Mouse (Mus musculus): Measurements from ENCODE around the gene Dkkl1. TPM values are rescaled to one million over a fixed set of nuclear protein-coding genes. Genes with fewer than 3 reads are reported as not detected.

The Dkkl1 gene
- polyA plus RNA-seq, 1 experiment from 2014 or later = 0.97 TPM

- no peak overlapping the region for H3K27ac ChIP-seq
- peaks cover 22% of the 10 kb centered on the region; the same call in 1 of the 2 replicates for H3K27me3 ChIP-seq
- H3K9me3 ChIP-seq (replicated peaks) = no peaks in the 10 kb centered on the region
- no peak overlapping the region for H3K4me3 ChIP-seq (replicated peaks)
- H3K4me2 ChIP-seq = no peak overlapping the region
- H3K9ac ChIP-seq = no peak overlapping the region
- H3K36me3 ChIP-seq = no peaks in the 10 kb centered on the region
- WGBS = 9% methylated on average over 5 of the region's 5 CpGs
- 0 out of 2 replicates have a peak, but pooled peaks have one; percentile 43 for ATAC-seq (replicated peaks; ENCODE audit: low FRiP score)
- H3K4me1 ChIP-seq = peaks cover 8% of the 10 kb centered on the region; the same call in 1 of the 2 replicates
Measured at GRCm38 (mm10) chr7:45198435-45198834, 13.5 kb downstream of the Dkkl1 start.

- 69% methylated on average over 5 of the region's 5 CpGs for WGBS
- H3K4me1 ChIP-seq = peaks cover 16% of the 10 kb centered on the region
Measured at GRCm38 (mm10) chr7:45196994-45197393, 15.0 kb downstream of the Dkkl1 start.

DNA sequence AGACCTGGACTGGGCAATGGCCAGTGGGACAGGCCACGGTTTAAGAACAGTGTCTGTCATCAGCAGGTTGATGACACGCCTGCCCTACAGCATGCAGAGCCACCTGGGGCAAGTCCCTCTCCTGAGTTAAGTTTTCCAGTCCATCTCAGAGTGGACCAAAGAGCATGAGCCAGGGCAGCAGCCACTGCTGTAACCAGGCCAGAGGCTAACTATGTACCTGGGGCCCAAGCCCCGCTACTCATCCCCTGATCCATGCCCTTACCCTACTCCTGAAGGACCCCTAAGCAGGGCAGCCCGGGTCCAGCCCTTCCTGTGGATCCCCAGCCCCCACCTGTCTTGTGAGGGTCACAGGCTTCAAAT, 15.8 kb downstream of the Dkkl1 start:
- no peak overlapping the region for H3K4me2 ChIP-seq
- no peak for ATAC-seq (replicated peaks; ENCODE audit: low FRiP score)
- H3K27ac ChIP-seq = no peak overlapping the region
- H3K36me3 ChIP-seq = no peaks in the 10 kb centered on the region
- peaks cover 26% of the 10 kb centered on the region; the same call in 1 of the 2 replicates for H3K27me3 ChIP-seq
- H3K4me1 ChIP-seq = peaks cover 25% of the 10 kb centered on the region
- no peak overlapping the region for H3K4me3 ChIP-seq (replicated peaks)
- no peak overlapping the region for H3K9ac ChIP-seq
- H3K9me3 ChIP-seq (replicated peaks) = no peaks in the 10 kb centered on the region
- WGBS = 87% methylated on average over 4 of the region's 4 CpGs

More at GRCm38 (mm10) chr7:45196994-45197393, 15.0 kb downstream of the Dkkl1 start:
- Histone ChIP-seq H3K4me2 (no peak overlapping the region), H3K4me3 (replicated peaks) (no peak overlapping the region), H3K9ac (no peak overlapping the region), H3K36me3 (no peaks in the 10 kb centered on the region), H3K9me3 (replicated peaks) (no peaks in the 10 kb centered on the region), H3K27ac (no peak overlapping the region), H3K27me3 (peaks cover 22% of the 10 kb centered on the region; the same call in 1 of the 2 replicates)
- ATAC-seq (replicated peaks; ENCODE audit: low FRiP score) = no peak

- Histone ChIP-seq H3K27me3 (peaks cover 26% of the 10 kb centered on the region; the same call in 1 of the 2 replicates), H3K36me3 (no peaks in the 10 kb centered on the region), H3K27ac (no peak overlapping the region), H3K9ac (no peak overlapping the region), H3K4me1 (peaks cover 29% of the 10 kb centered on the region), H3K4me3 (replicated peaks) (no peak overlapping the region), H3K9me3 (replicated peaks) (no peaks in the 10 kb centered on the region), H3K4me2 (no peak overlapping the region)
- ATAC-seq (replicated peaks; ENCODE audit: low FRiP score) = no peak
- 58% methylated on average over 13 of the region's 13 CpGs for WGBS
Measured at GRCm38 (mm10) chr7:45195341-45196175, 16.4 kb downstream of the Dkkl1 start.

DNA sequence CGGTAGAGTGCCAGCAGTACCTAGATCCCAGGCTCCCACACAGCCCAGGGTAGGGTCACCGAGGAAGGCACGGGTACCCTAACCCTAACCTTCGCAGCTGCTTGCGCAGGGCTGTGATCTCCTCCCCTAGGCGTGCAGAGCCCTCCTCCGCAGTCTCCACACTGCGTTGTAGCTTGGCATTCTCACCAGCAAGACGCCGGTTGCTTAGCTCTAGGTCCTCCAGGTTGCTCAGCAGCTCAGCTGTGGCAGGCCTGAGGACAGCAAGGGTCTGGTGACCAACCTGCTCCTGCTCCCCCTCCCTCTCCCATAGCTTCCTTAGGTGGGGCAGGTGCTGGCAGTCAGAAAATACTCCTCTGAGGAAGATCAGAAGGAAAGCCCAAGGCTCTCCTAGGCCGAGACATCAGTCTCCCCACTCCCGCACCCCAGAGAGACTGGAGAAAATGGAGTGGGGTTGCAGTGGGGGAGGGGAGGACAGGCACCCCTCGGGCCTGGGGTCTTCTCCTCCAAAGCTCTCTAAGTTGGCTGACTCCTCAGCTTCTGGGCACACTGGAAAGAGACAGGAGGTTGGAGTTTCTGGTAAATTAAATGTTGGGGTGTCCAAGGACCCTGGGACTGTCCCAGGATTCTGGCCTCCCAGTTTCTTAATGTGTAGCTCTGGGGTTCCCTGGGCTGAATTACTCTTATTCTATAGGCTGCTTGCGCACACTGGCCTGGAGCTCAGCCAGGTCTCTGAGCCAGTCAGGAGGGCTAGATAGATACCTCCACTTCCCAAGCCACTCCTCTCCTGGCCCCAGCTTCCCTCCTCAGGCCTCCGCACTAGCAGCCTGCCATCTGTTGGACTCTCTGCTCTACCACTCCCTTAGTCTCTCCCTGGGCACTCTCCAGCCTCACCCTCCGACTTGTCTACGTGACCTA, 17.8 kb downstream of the Dkkl1 start:
- Histone ChIP-seq H3K4me1 (peaks cover 29% of the 10 kb centered on the region), H3K4me2 (no peak overlapping the region), H3K9ac (no peak overlapping the region), H3K36me3 (no peaks in the 10 kb centered on the region), H3K27me3 (peaks cover 34% of the 10 kb centered on the region), H3K9me3 (replicated peaks) (no peaks in the 10 kb centered on the region), H3K27ac (no peak overlapping the region), H3K4me3 (replicated peaks) (no peak overlapping the region)
- ATAC-seq (replicated peaks; ENCODE audit: low FRiP score) = no peak
- WGBS = 75% methylated on average over 17 of the region's 17 CpGs

- no peaks in the 10 kb centered on the region for H3K9me3 ChIP-seq (replicated peaks)
- no peak overlapping the region for H3K4me3 ChIP-seq (replicated peaks)
- no peaks in the 10 kb centered on the region for H3K36me3 ChIP-seq
- WGBS = 56% methylated on average over 5 of the region's 5 CpGs
- no peak for ATAC-seq (replicated peaks; ENCODE audit: low FRiP score)
- H3K27me3 ChIP-seq = peaks cover 41% of the 10 kb centered on the region
- no peak overlapping the region for H3K9ac ChIP-seq
- H3K4me2 ChIP-seq = no peak overlapping the region
- peaks cover 29% of the 10 kb centered on the region for H3K4me1 ChIP-seq
- H3K27ac ChIP-seq = no peak overlapping the region
Measured at GRCm38 (mm10) chr7:45193406-45193805, 18.5 kb downstream of the Dkkl1 start.

GRCm38 (mm10) chr7:45192585-45193310, 19.2 kb downstream of the Dkkl1 start:
- no peak for ATAC-seq (replicated peaks; ENCODE audit: low FRiP score)
- Histone ChIP-seq H3K4me2 (no peak overlapping the region), H3K4me3 (replicated peaks) (no peak overlapping the region), H3K9me3 (replicated peaks) (no peaks in the 10 kb centered on the region), H3K36me3 (no peaks in the 10 kb centered on the region), H3K4me1 (peaks cover 26% of the 10 kb centered on the region), H3K27me3 (peaks cover 45% of the 10 kb centered on the region), H3K27ac (peak overlapping the region; percentile 67), H3K9ac (no peak overlapping the region)
- 89% methylated on average over 7 of the region's 7 CpGs for WGBS

- H3K4me1 ChIP-seq = peaks cover 26% of the 10 kb centered on the region
- peak overlapping the region; percentile 67 for H3K27ac ChIP-seq
- peak; percentile 78 for ATAC-seq (replicated peaks; ENCODE audit: low FRiP score)
- no peaks in the 10 kb centered on the region for H3K9me3 ChIP-seq (replicated peaks)
- peaks cover 44% of the 10 kb centered on the region for H3K27me3 ChIP-seq
- H3K36me3 ChIP-seq = no peaks in the 10 kb centered on the region
- 4% methylated on average over 8 of the region's 8 CpGs for WGBS
- no peak overlapping the region for H3K4me2 ChIP-seq
- no peak overlapping the region for H3K9ac ChIP-seq
- H3K4me3 ChIP-seq (replicated peaks) = no peak overlapping the region
Measured at GRCm38 (mm10) chr7:45191803-45192363, 20.1 kb downstream of the Dkkl1 start.

GRCm38 (mm10) chr7:45191161-45191560, 20.8 kb downstream of the Dkkl1 start:
- WGBS = 51% methylated on average over 2 of the region's 2 CpGs

GRCm38 (mm10) chr7:45190186-45190585, 21.8 kb downstream of the Dkkl1 start:
- H3K27ac ChIP-seq = no peak overlapping the region
- no peak overlapping the region for H3K4me2 ChIP-seq
- no peak overlapping the region for H3K9ac ChIP-seq
- H3K27me3 ChIP-seq = peaks cover 50% of the 10 kb centered on the region
- no peaks in the 10 kb centered on the region for H3K36me3 ChIP-seq
- WGBS = 88% methylated on average over 6 of the region's 6 CpGs
- H3K4me1 ChIP-seq = peaks cover 26% of the 10 kb centered on the region
- H3K4me3 ChIP-seq (replicated peaks) = no peak overlapping the region
- no peak for ATAC-seq (replicated peaks; ENCODE audit: low FRiP score)
- H3K9me3 ChIP-seq (replicated peaks) = no peaks in the 10 kb centered on the region

More at GRCm38 (mm10) chr7:45191161-45191560, 20.8 kb downstream of the Dkkl1 start:
- H3K4me3 ChIP-seq (replicated peaks) = no peak overlapping the region
- no peaks in the 10 kb centered on the region for H3K9me3 ChIP-seq (replicated peaks)
- peaks cover 47% of the 10 kb centered on the region for H3K27me3 ChIP-seq
- no peaks in the 10 kb centered on the region for H3K36me3 ChIP-seq
- H3K4me2 ChIP-seq = no peak overlapping the region
- H3K27ac ChIP-seq = peak overlapping the region; percentile 67
- ATAC-seq (replicated peaks; ENCODE audit: low FRiP score) = no peak
- no peak overlapping the region for H3K9ac ChIP-seq
- H3K4me1 ChIP-seq = peaks cover 26% of the 10 kb centered on the region

DNA sequence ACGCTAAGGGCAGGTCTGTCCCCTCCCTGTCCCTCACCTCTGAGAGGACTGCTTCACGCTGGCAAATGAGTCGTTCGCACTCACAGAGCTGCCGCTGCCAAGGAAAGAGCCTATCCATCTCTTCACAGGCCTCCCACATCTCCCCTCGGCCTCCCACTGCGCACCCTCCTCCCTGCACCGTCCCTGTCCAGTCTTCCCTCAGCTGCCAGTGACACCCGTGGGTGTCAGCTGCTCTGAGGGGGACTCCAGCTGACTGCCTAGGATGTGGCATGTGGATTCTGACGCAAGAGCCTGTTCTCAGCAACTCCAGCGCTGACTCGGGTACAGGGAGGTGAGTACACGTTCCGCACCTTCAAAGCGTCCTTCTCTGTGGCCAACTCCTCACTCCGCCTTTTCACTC, 22.3 kb downstream of the Dkkl1 start:
- Histone ChIP-seq H3K4me2 (no peak overlapping the region), H3K27me3 (peaks cover 55% of the 10 kb centered on the region), H3K4me1 (peaks cover 26% of the 10 kb centered on the region), H3K9ac (no peak overlapping the region), H3K36me3 (no peaks in the 10 kb centered on the region), H3K9me3 (replicated peaks) (no peaks in the 10 kb centered on the region), H3K4me3 (replicated peaks) (no peak overlapping the region), H3K27ac (no peak overlapping the region)
- WGBS = 51% methylated on average over 16 of the region's 16 CpGs
- no peak for ATAC-seq (replicated peaks; ENCODE audit: low FRiP score)
